Mouse (Mus musculus) megakaryocyte, embryonic 14.5 days (primary cell): Measurements from ENCODE around the gene Adamts10. TPM values are rescaled to one million over a fixed set of nuclear protein-coding genes. Genes with fewer than 3 reads are reported as not detected.

ENCODE experiments used
- H3K27me3 ChIP-seq: replicated peaks from 2 replicates; pipeline ENCODE3; 2012; ENCODE audit warnings: inconsistent platforms
- H3K36me3 ChIP-seq: replicated peaks from 2 replicates; pipeline ENCODE3; 2012; ENCODE audit warnings: low read length, inconsistent platforms, mixed read lengths
- H3K4me1 ChIP-seq: 2 replicates; pipeline ENCODE4 v1.6.1; 2012; ENCODE audit warnings: inconsistent platforms
- H3K4me3 ChIP-seq: replicated peaks from 2 replicates; pipeline ENCODE3; 2012; ENCODE audit warnings: moderate library complexity, mild to moderate bottlenecking, inconsistent platforms
- H3K9me3 ChIP-seq: 2 replicates; pipeline ENCODE4 v1.6.1; 2012; ENCODE audit warnings: inconsistent platforms
- FLI1 ChIP-seq: IDR thresholded peaks from 2 replicates; pipeline ENCODE4 v1.6.1; 2012; ENCODE audit warnings: low read length, inconsistent platforms, mixed read lengths
- GATA1 ChIP-seq: IDR thresholded peaks from 3 replicates; pipeline ENCODE4 v1.6.1; 2012; ENCODE audit warnings: mixed read lengths, low read length, inconsistent platforms, borderline replicate concordance
- polyA plus RNA-seq: library from polyadenylated mRNA; stranded (reverse); fragments of >175 nt; gene quantifications from 2 replicates; pipeline ENCODE4 v1.2.3, GENCODE M21; 2012; ENCODE audit warnings: low replicate concordance; ENCODE audit not compliant: insufficient read depth

Adamts10 gene
- polyA plus RNA-seq, 1 experiment, result 15.5 TPM

GRCm38 (mm10) chr17:33512441-33513415 lies 11.3 kb upstream of the Adamts10 start:
- no peak for TF ChIP-seq GATA1
- no peak for TF ChIP-seq FLI1
- no peak overlapping the region for H3K4me3 ChIP-seq
- peaks cover 5% of the 10 kb centered on the region; the same call in 1 of the 2 replicates for H3K4me1 ChIP-seq
- no peaks in the 10 kb centered on the region for H3K36me3 ChIP-seq
- H3K9me3 ChIP-seq, result peaks cover 6% of the 10 kb centered on the region
- H3K27me3 ChIP-seq, result peaks cover 2% of the 10 kb centered on the region

GRCm38 (mm10) chr17:33513874-33514273 lies 10.1 kb upstream of the Adamts10 start:
- H3K4me1 ChIP-seq, result peaks cover 5% of the 10 kb centered on the region; the same call in 1 of the 2 replicates
- peaks cover 8% of the 10 kb centered on the region for H3K27me3 ChIP-seq
- H3K36me3 ChIP-seq, result no peaks in the 10 kb centered on the region
- H3K9me3 ChIP-seq, result peaks cover 11% of the 10 kb centered on the region
- H3K4me3 ChIP-seq, result no peak overlapping the region
- TF ChIP-seq GATA1, result no peak
- no peak for TF ChIP-seq FLI1

- Histone ChIP-seq H3K4me1 (peaks cover 19% of the 10 kb centered on the region), H3K4me3 (no peak overlapping the region), H3K36me3 (no peaks in the 10 kb centered on the region), H3K9me3 (peaks cover 5% of the 10 kb centered on the region), H3K27me3 (peaks cover 12% of the 10 kb centered on the region)
- TF ChIP-seq GATA1 (no peak), FLI1 (no peak)
These were observed 3.6 kb upstream of the Adamts10 start for GRCm38 (mm10) chr17:33520366-33520765.

- Histone ChIP-seq H3K27me3 (peaks cover 6% of the 10 kb centered on the region), H3K4me3 (peak overlapping the region; percentile 93), H3K36me3 (peaks cover 11% of the 10 kb centered on the region), H3K4me1 (peaks cover 34% of the 10 kb centered on the region), H3K9me3 (peaks cover under 1% of the 10 kb centered on the region)
- TF ChIP-seq GATA1 (no peak), FLI1 (no peak)
These were observed 530 bp upstream of the Adamts10 start for GRCm38 (mm10) chr17:33523431-33523917.

DNA sequence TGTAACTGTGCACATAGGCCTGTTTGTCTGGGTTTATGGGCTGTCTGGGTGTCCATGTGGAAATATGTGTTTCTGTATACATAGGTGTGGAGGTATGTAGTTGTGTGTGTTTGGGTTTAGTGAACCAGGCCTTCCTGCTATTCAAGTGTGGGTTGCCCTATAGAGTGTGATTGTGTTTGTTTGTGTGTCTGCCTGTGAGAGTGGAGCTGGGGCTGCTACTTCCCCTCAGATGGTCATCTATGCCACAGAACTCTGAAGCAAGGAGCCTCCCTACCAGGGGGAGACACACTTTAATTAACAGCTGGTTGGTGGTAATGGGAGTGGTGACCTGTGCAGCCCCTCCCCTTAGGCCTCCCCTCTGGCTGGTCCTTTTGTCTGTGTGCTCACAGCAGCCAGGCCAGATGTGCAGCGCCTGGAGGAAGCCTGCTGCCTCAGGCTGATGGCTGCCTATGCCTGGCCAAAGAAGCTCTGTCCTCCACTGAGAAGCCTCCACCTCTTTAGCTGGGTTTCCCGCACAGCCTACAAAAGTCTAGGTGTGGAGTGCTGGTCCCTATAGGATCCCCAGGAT lies 886 bp downstream of the Adamts10 start:
- Histone ChIP-seq H3K9me3 (no peaks in the 10 kb centered on the region), H3K4me3 (peak overlapping the region; percentile 93), H3K4me1 (peaks cover 40% of the 10 kb centered on the region), H3K36me3 (peaks cover 25% of the 10 kb centered on the region), H3K27me3 (peaks cover 5% of the 10 kb centered on the region)
- TF ChIP-seq GATA1, result no peak

GRCm38 (mm10) chr17:33526506-33526905 lies 2.5 kb downstream of the Adamts10 start:
- Histone ChIP-seq H3K27me3 (peaks cover 5% of the 10 kb centered on the region), H3K4me1 (peaks cover 40% of the 10 kb centered on the region), H3K36me3 (peaks cover 40% of the 10 kb centered on the region), H3K9me3 (no peaks in the 10 kb centered on the region), H3K4me3 (no peak overlapping the region)
- TF ChIP-seq FLI1, result no peak
- no peak for TF ChIP-seq GATA1

- TF ChIP-seq FLI1 (no peak), GATA1 (no peak)
- H3K4me3 ChIP-seq, result no peak overlapping the region
- no peaks in the 10 kb centered on the region for H3K9me3 ChIP-seq
- H3K27me3 ChIP-seq, result no peaks in the 10 kb centered on the region
- peaks cover 7% of the 10 kb centered on the region for H3K4me1 ChIP-seq
- peaks cover 49% of the 10 kb centered on the region for H3K36me3 ChIP-seq
These were observed 15.2 kb downstream of the Adamts10 start for GRCm38 (mm10) chr17:33539106-33539675.

DNA sequence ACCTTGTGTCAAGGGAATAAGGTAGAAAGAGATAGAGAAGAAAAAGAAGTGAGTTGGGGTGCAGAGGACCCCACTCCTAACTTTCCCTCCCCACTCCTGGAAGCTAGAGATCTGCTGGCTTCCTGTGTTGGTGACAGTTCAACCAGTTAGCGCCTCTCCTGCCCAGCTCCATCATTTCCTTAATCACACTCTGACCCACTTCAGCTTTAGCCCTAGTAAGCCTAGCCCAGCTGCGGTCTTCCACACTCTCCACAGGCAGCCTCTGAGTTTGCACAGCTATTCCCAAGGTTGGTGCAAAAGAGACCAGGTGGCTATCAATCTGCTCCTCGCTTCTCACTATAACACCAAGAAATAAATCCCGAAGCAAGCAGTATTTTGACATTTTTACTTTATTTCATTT lies 15.9 kb downstream of the Adamts10 start:
- no peaks in the 10 kb centered on the region for H3K27me3 ChIP-seq
- no peak overlapping the region for H3K4me3 ChIP-seq
- peaks cover 49% of the 10 kb centered on the region for H3K36me3 ChIP-seq
- peaks cover 7% of the 10 kb centered on the region for H3K4me1 ChIP-seq
- H3K9me3 ChIP-seq, result no peaks in the 10 kb centered on the region
- TF ChIP-seq GATA1 (no peak), FLI1 (no peak)

- TF ChIP-seq FLI1, result no peak
- no peak for TF ChIP-seq GATA1
- Histone ChIP-seq H3K9me3 (no peaks in the 10 kb centered on the region), H3K36me3 (peaks cover 54% of the 10 kb centered on the region), H3K4me3 (no peak overlapping the region), H3K27me3 (peaks cover 2% of the 10 kb centered on the region), H3K4me1 (peaks cover 24% of the 10 kb centered on the region)
These were observed 25.2 kb downstream of the Adamts10 start for GRCm38 (mm10) chr17:33549212-33549611.

DNA sequence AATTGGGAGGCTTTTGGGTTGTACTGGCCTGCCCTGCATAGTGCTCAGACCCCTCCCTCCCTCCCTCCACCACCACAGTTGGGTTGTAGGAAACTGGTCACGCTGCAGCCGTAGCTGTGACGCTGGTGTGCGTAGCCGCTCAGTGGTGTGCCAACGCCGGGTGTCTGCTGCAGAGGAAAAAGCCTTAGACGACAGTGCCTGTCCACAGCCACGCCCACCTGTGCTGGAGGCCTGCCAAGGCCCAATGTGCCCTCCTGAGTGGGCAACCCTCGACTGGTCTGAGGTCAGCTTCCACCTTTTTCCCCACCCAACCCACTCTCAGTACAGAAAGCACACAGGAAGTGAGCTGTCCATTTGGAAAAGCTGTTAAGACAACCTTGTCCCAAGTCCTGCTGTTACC lies 26.4 kb downstream of the Adamts10 start:
- Histone ChIP-seq H3K4me1 (peaks cover 36% of the 10 kb centered on the region), H3K9me3 (no peaks in the 10 kb centered on the region), H3K4me3 (no peak overlapping the region), H3K27me3 (peaks cover 2% of the 10 kb centered on the region), H3K36me3 (peaks cover 45% of the 10 kb centered on the region)
- TF ChIP-seq GATA1 (no peak), FLI1 (no peak)
